Mouse (Mus musculus): ENCODE measurements around the gene Baz2a. TPM values are rescaled to one million over a fixed set of nuclear protein-coding genes. Genes with fewer than 3 reads are reported as not detected.
A peak's percentile ranks its signal among the peaks of the same experiment; 100 is the strongest.
"Not testable (repeated sequence)": the region's sequence is repeated elsewhere in the genome, so short reads cannot be mapped to it uniquely, and the experiment has no call there.

Baz2a gene
- total RNA-seq, 4 experiments from 2014 or later: 11.3 to 13.9 (median 12.6) TPM

DNA sequence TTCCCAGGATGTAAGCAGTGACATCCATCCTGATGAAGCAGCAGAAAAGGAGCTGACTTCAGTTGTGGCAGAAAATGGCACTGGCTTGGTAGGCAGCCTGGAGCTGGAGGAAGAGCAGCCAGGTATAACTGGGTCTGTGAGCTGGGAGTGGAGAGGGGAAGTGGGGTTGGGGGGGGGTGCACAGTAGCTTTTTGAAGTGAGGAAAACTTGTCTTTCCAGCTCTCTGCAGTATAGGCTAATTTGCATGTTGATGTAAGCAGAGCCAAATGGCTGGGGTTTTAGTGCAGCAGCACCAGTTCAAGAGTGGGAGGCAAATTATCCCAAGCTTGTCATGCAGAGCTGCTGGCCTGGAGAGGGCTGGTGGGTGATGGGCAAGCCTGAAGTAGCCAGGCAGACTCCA lies 19.9 kb downstream of the Baz2a start:
- DNase-seq (ENCODE audit: low spot score in 2 of 2): no peak

GRCm38 (mm10) chr10:128123833-128124232 lies 32.5 kb downstream of the Baz2a start:
- DNase-seq (ENCODE audit: low spot score in 2 of 2): no peak

GRCm38 (mm10) chr10:128124831-128125230 lies 33.5 kb downstream of the Baz2a start:
- DNase-seq (ENCODE audit: low spot score in 2 of 2): no peak

GRCm38 (mm10) chr10:128125951-128126350 lies 34.6 kb downstream of the Baz2a start:
- no peak for DNase-seq (ENCODE audit: low spot score in 2 of 2)

- no peak for DNase-seq (ENCODE audit: low spot score in 2 of 2)
Observed at GRCm38 (mm10) chr10:128127497-128127896, 36.1 kb downstream of the Baz2a start.

DNA sequence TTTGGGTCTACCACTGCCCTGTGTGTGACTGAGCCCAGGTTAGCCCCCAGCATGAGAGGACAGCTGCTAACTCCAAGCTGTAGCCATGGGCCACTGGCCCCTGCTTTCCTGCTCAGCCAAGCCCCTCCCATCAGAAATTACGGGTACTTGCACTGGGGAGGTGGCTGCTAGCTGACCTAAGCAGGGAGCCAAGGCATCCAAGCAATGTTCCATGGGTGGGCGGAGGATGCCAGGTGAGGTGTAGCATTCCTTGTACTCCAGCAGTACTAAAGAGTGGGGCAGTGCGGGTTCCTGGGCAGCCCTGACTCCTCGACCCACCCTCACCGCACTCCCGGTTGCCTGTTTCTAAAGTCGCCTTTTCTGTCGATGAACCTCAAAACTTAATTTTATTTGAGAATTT lies 36.8 kb downstream of the Baz2a start:
- DNase-seq (ENCODE audit: low spot score in 2 of 2): no peak

DNA sequence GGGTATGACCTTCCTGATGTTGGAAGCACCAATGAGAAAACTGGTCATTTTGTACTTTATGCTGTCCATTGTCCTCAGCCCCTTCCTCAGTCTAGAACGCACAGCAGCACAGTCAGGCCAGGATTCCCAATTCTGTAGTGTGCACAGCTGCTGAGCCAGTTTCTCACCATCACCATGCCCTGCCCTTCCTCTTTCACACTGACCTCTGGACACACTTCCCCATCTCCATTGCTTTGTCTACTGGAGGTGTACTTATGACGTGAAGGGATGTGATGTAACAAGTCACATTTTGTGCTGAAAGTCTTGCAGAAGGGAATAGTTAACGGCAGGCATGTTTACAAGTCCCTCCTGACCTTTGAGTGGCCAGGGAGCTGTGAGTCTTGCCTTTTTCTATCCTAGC lies 39.9 kb downstream of the Baz2a start:
- DNase-seq (ENCODE audit: low spot score in 2 of 2): no peak

DNA sequence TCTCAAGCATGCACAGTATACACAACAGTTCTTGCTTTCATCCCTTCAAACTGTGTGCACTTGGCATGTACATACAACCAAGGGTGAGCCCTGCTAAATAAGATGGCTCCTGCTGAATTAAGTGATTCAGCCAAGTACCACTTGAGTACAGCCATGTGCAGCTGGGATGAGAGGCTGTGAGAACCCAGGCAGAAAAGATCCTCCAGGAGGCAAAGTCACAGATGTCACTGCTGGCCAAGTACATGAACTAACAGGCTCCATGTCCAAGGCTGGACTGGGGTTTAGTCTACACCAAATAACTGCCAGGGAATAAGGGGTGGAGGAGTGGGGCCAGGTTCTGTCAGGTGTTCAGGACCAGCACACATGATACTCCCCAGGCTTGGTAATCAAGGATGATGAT lies 40.4 kb downstream of the Baz2a start:
- no peak for DNase-seq (ENCODE audit: low spot score in 2 of 2)

GRCm38 (mm10) chr10:128133650-128134332 lies 42.4 kb downstream of the Baz2a start:
- DNase-seq (ENCODE audit: low spot score in 2 of 2): no peak

- DNase-seq (ENCODE audit: low spot score in 2 of 2): no peak
Observed at GRCm38 (mm10) chr10:128135374-128135773, 44.0 kb downstream of the Baz2a start.

- no peak for DNase-seq (ENCODE audit: low spot score in 2 of 2)
Observed at GRCm38 (mm10) chr10:128140236-128140952, 49.0 kb downstream of the Baz2a start.

DNA sequence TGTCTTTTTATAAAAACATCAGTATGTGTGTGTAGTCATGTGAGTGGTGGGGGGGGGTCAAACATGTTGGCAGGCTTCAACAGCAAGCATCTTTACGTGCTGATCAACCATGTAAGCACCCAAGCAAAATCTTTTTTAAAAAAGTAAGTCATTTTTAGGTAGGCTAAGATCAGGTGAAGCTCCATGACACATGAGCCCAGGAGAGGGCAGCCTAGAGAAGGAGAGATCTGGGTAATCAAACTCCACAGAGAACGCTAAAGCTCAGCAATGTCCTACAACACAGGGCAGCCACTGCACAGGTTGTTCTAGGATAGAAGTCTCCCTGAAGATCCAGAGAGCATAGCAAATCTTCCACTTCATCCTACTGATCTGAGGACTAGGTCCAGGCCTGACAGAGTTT lies 50.8 kb downstream of the Baz2a start:
- no peak for DNase-seq (ENCODE audit: low spot score in 2 of 2)

- DNase-seq (ENCODE audit: low spot score in 2 of 2): no peak
Observed at GRCm38 (mm10) chr10:128143659-128144058, 52.3 kb downstream of the Baz2a start.

DNA sequence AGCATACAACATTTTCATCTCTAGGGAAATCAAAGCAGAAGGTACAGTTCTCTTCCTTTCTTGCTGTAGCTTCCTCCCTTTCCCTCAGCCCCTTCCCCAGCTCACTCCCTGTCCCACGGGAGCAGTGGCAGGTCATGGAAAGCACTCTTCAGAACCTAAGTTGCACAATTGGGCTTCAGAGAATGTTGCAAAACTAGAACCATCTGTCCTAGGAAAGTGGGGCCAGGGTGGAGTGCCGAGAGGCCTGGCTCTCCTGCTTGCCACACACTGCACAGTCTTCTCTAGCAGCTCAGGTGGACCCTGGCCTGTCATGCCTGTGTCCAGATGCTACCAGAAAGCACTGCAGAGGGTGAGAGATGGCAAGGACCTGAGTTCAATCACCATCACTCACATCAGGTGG lies 53.6 kb downstream of the Baz2a start:
- no peak for DNase-seq (ENCODE audit: low spot score in 2 of 2)

DNA sequence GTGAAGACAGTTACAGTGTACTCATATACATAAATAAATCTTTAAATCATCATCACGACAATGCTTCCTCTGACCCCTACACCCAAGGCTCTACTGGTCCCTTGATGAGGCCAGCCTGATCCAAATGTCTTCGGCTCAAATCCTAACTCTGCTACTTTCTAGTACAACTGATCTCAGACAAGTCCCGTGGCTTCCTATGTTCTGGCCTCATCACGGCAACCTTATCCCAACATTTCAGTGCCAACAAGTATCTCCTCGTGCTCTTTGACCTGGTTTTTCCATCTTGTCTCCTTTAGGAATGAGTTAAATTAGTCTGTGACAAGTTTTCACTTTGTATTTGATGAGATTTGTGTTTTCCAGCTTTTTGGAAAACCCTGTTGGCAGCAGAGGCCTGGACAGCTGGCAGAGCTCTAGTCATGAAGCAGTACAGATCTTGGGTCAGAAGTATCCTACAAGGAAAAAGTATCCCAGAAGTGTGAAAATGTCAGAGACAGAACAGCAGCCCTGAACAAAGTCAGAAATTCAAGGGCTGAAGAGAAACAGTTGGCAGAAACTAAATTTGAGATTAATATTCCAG lies 57.5 kb downstream of the Baz2a start:
- no peak for DNase-seq (ENCODE audit: low spot score in 2 of 2)

DNA sequence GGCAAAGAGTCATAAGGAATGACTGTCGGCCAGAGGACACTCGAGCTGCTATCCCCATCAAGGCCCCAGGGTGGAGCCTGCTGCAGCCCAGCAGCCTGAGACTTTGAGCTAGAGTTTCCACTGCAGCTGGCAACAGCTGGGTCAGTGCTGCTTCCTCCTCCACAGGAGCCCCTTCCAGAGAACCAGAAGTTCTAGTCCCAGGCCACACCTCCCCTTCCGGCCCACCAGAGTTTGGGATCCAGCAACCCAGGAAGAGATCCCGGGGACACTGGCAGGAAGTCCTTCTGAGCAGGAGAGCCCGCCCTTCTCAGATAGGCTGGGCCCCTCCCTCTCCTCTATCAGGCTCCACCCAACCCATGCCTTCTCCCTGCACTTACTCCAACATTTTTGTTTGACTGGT lies 58.2 kb downstream of the Baz2a start:
- DNase-seq (ENCODE audit: low spot score in 2 of 2): peak; percentile 77 to 79

- DNase-seq (ENCODE audit: low spot score in 2 of 2): peak; percentile 15 to 33
Observed at GRCm38 (mm10) chr10:128150941-128151340, 59.6 kb downstream of the Baz2a start.

GRCm38 (mm10) chr10:128153978-128154377 lies 62.6 kb downstream of the Baz2a start:
- DNase-seq (ENCODE audit: low spot score in 2 of 2): no peak

GRCm38 (mm10) chr10:128165726-128166125 lies 74.3 kb downstream of the Baz2a start:
- not testable (repeated sequence) for DNase-seq (ENCODE audit: low spot score in 2 of 2)

DNA sequence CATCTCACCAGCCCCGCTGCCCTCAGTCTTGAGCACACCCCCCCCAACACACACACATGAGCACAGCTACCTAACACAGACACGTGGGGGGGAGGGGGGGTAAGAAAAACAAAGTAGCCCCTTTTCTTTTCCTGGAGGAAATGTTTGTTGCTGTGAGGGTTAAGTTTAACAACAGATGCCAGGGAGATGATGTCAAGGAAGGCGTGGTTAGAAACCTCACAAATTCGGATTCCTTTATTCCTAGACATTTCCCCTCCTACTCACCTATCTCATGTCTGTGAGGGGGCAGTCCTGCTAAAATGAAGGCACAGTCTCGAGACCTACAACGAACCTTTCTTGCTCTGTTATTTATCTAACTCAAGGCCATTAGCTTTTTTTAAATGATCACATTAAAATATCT lies 75.7 kb downstream of the Baz2a start:
- DNase-seq (ENCODE audit: low spot score in 2 of 2): no peak

DNA sequence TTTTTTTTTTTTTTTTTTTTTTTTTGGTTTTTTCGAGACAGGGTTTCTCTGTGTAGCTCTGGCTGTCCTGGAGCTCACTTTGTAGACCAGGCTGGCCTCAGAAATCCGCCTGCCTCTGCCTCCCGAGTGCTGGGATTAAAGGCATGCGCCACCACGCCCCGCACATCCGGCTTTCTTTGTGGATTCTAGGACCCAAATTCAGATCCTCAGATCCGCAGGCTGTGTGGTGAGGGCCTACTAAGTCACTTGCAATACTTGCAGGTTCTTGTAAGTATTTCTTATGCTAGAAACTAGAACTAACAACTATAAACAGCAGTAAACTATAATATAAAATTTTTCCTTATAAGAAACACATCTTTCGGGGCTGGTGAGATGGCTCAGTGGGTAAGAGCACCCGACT lies 80.0 kb downstream of the Baz2a start:
- DNase-seq (ENCODE audit: low spot score in 2 of 2): not testable (repeated sequence)

- no peak for DNase-seq (ENCODE audit: low spot score in 2 of 2)
Observed at GRCm38 (mm10) chr10:128175302-128175701, 83.9 kb downstream of the Baz2a start.

Data from gastrocnemius, adult 8-10 months (tissue).